Mouse (Mus musculus): ENCODE data around the gene Tomm40l. TPM values are rescaled to one million over a fixed set of nuclear protein-coding genes. Genes with fewer than 3 reads are reported as not detected.

Gene Tomm40l
- polyA plus RNA-seq, 1 experiment from 2014 or later = 34.4 TPM

- Histone ChIP-seq H3K9me3 (no peaks in the 10 kb centered on the region), H3K4me3 (peak overlapping the region; percentile 24), H3K4me2 (replicated peaks) (peak overlapping the region; percentile 58), H3K36me3 (peaks cover 20% of the 10 kb centered on the region), H3K9ac (peak overlapping the region; percentile 48), H3K4me1 (peaks cover 21% of the 10 kb centered on the region), H3K27me3 (no peaks in the 10 kb centered on the region), H3K27ac (peak overlapping the region; percentile 89)
- ATAC-seq (ENCODE audit: low FRiP score, low read depth) = peak; percentile 84
- WGBS = 7% methylated on average over 8 of the region's 8 CpGs
Measured at GRCm38 (mm10) chr1:171262594-171263130, 40.3 kb upstream of the Tomm40l start.

GRCm38 (mm10) chr1:171260316-171260715, 38.0 kb upstream of the Tomm40l start:
- H3K4me3 ChIP-seq = no peak overlapping the region
- ATAC-seq (ENCODE audit: low FRiP score, low read depth) = no peak
- H3K9ac ChIP-seq = no peak overlapping the region
- WGBS = 75% methylated on average over 3 of the region's 3 CpGs
- H3K4me2 ChIP-seq (replicated peaks) = no peak overlapping the region
- H3K27ac ChIP-seq = no peak overlapping the region
- H3K4me1 ChIP-seq = peaks cover 21% of the 10 kb centered on the region
- no peaks in the 10 kb centered on the region for H3K27me3 ChIP-seq
- no peaks in the 10 kb centered on the region for H3K9me3 ChIP-seq
- peaks cover 42% of the 10 kb centered on the region for H3K36me3 ChIP-seq

GRCm38 (mm10) chr1:171258921-171259320, 36.6 kb upstream of the Tomm40l start:
- H3K9ac ChIP-seq = no peak overlapping the region
- H3K27me3 ChIP-seq = no peaks in the 10 kb centered on the region
- H3K9me3 ChIP-seq = no peaks in the 10 kb centered on the region
- H3K4me2 ChIP-seq (replicated peaks) = no peak overlapping the region
- H3K4me3 ChIP-seq = no peak overlapping the region
- H3K27ac ChIP-seq = no peak overlapping the region
- ATAC-seq (ENCODE audit: low FRiP score, low read depth) = no peak
- WGBS = 79% methylated on average over 17 of the region's 17 CpGs
- peaks cover 19% of the 10 kb centered on the region for H3K4me1 ChIP-seq
- H3K36me3 ChIP-seq = peaks cover 54% of the 10 kb centered on the region

DNA sequence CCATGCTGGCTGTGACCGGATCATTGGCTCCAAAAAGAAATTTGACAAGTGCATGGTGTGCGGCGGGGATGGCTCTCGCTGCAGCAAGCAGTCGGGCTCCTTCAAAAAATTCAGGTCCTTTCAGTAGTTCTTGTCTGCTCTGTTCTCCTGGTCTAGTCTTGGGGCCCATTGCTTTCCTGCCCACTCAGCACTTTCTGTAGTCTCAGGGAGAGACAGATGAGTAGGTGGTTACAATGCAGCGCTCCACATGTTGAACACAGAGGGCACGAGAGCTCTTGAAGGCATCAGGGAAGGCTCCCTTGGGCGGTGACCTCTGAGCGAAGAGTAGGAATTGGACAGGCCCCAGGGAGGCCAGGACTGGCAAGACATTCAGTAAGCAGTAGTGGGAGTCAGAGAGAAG, 35.5 kb upstream of the Tomm40l start:
- Histone ChIP-seq H3K27me3 (no peaks in the 10 kb centered on the region), H3K9ac (no peak overlapping the region), H3K4me3 (no peak overlapping the region), H3K4me1 (peaks cover 14% of the 10 kb centered on the region), H3K4me2 (replicated peaks) (no peak overlapping the region), H3K27ac (no peak overlapping the region), H3K9me3 (no peaks in the 10 kb centered on the region), H3K36me3 (peaks cover 57% of the 10 kb centered on the region)
- WGBS = 86% methylated on average over 9 of the region's 9 CpGs
- no peak for ATAC-seq (ENCODE audit: low FRiP score, low read depth)

DNA sequence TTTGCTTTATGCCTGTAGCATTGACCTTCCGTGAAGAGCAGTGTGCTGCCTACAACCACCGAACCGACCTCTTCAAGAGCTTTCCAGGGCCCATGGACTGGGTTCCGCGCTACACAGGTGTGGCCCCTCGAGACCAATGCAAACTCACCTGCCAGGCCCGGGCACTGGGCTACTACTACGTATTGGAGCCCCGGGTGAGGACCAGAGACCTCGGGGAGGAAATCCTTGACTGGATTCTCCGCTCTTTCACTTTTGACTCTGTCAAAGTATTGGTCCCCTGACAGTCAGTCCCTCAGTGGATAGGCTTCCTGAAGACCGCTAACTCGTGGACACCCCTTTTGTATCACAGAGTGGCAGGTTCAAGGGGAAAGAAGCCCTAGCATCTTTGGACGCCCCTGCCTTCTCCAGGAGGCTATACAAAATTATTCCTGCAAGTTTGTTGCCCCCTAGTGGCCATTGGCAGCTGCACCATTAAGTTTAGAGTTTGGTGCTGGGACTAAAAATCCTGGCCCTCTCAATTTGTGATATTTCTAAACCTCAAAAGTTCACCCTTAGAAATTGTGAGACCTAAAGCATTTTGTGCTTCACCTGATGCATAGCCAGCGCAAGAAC, 34.7 kb upstream of the Tomm40l start:
- Histone ChIP-seq H3K27me3 (no peaks in the 10 kb centered on the region), H3K4me2 (replicated peaks) (no peak overlapping the region)

GRCm38 (mm10) chr1:171256095-171256818, 33.9 kb upstream of the Tomm40l start:
- 89% methylated on average over 24 of the region's 24 CpGs for WGBS
- peaks cover 57% of the 10 kb centered on the region for H3K36me3 ChIP-seq

More for the DNA sequence above, 34.7 kb upstream of the Tomm40l start:
- 69% methylated on average over 15 of the region's 15 CpGs for WGBS
- no peaks in the 10 kb centered on the region for H3K9me3 ChIP-seq
- no peak overlapping the region for H3K27ac ChIP-seq
- H3K36me3 ChIP-seq = peaks cover 57% of the 10 kb centered on the region
- H3K9ac ChIP-seq = no peak overlapping the region
- no peak for ATAC-seq (ENCODE audit: low FRiP score, low read depth)
- H3K4me3 ChIP-seq = no peak overlapping the region
- peaks cover 14% of the 10 kb centered on the region for H3K4me1 ChIP-seq

GRCm38 (mm10) chr1:171252415-171252814, 30.1 kb upstream of the Tomm40l start:
- Histone ChIP-seq H3K4me3 (peak overlapping the region; percentile 45), H3K27me3 (no peaks in the 10 kb centered on the region), H3K36me3 (peaks cover 35% of the 10 kb centered on the region), H3K9me3 (no peaks in the 10 kb centered on the region), H3K27ac (peak overlapping the region; percentile 90), H3K9ac (peak overlapping the region; percentile 64), H3K4me1 (peaks cover 55% of the 10 kb centered on the region), H3K4me2 (replicated peaks) (peak overlapping the region; percentile 77)
- WGBS = 33% methylated on average over 17 of the region's 17 CpGs
- ATAC-seq (ENCODE audit: low FRiP score, low read depth) = no peak

More at GRCm38 (mm10) chr1:171256095-171256818, 33.9 kb upstream of the Tomm40l start:
- no peaks in the 10 kb centered on the region for H3K27me3 ChIP-seq
- no peak overlapping the region for H3K27ac ChIP-seq
- H3K4me1 ChIP-seq = peaks cover 20% of the 10 kb centered on the region
- H3K4me3 ChIP-seq = no peak overlapping the region
- H3K9me3 ChIP-seq = no peaks in the 10 kb centered on the region
- no peak overlapping the region for H3K9ac ChIP-seq
- ATAC-seq (ENCODE audit: low FRiP score, low read depth) = no peak
- no peak overlapping the region for H3K4me2 ChIP-seq (replicated peaks)

GRCm38 (mm10) chr1:171251594-171252324, 29.4 kb upstream of the Tomm40l start:
- H3K4me1 ChIP-seq = peaks cover 55% of the 10 kb centered on the region
- H3K9me3 ChIP-seq = no peaks in the 10 kb centered on the region
- H3K4me2 ChIP-seq (replicated peaks) = peak overlapping the region; percentile 77
- H3K4me3 ChIP-seq = peak overlapping the region; percentile 45
- peak overlapping the region; percentile 90 for H3K27ac ChIP-seq
- H3K9ac ChIP-seq = peak overlapping the region; percentile 64
- H3K27me3 ChIP-seq = no peaks in the 10 kb centered on the region
- 6% methylated on average over 13 of the region's 13 CpGs for WGBS
- H3K36me3 ChIP-seq = peaks cover 29% of the 10 kb centered on the region
- peak; percentile 55 for ATAC-seq (ENCODE audit: low FRiP score, low read depth)

- WGBS = 14% methylated on average over 26 of the region's 26 CpGs
- H3K4me2 ChIP-seq (replicated peaks) = peak within 1 kb of the TSS; percentile 77
- H3K9ac ChIP-seq = peak within 1 kb of the TSS; percentile 64
- no peaks in the 10 kb centered on the region for H3K9me3 ChIP-seq
- peaks cover 21% of the 10 kb centered on the region for H3K36me3 ChIP-seq
- H3K27ac ChIP-seq = peak within 1 kb of the TSS; percentile 90
- peak within 1 kb of the TSS; percentile 45 for H3K4me3 ChIP-seq
- peaks cover 61% of the 10 kb centered on the region for H3K4me1 ChIP-seq
- no peak for ATAC-seq (ENCODE audit: low FRiP score, low read depth)
- no peaks in the 10 kb centered on the region for H3K27me3 ChIP-seq
Measured at GRCm38 (mm10) chr1:171250680-171251593, 28.6 kb upstream of the Tomm40l start, which contains the start of gene Ndufs2. TSS of gene Ndufs2 (minus strand) at chr1:171251388.

- H3K36me3 ChIP-seq = peaks cover 18% of the 10 kb centered on the region
- H3K27me3 ChIP-seq = no peaks in the 10 kb centered on the region
- H3K27ac ChIP-seq = peak within 1 kb of the TSS; percentile 90
- no peak for ATAC-seq (ENCODE audit: low FRiP score, low read depth)
- H3K9ac ChIP-seq = peak within 1 kb of the TSS; percentile 64
- peaks cover 68% of the 10 kb centered on the region for H3K4me1 ChIP-seq
- peak within 1 kb of the TSS; percentile 45 for H3K4me3 ChIP-seq
- peak within 1 kb of the TSS; percentile 77 for H3K4me2 ChIP-seq (replicated peaks)
- H3K9me3 ChIP-seq = no peaks in the 10 kb centered on the region
- WGBS = 13% methylated on average over 5 of the region's 5 CpGs
Measured at GRCm38 (mm10) chr1:171249913-171250600, 27.7 kb upstream of the Tomm40l start, which contains the start of gene Adamts4. TSS of gene Adamts4 (plus strand) at chr1:171250421.
